Mouse (Mus musculus): ENCODE data around the gene Prom2.

Gene Prom2

DNA sequence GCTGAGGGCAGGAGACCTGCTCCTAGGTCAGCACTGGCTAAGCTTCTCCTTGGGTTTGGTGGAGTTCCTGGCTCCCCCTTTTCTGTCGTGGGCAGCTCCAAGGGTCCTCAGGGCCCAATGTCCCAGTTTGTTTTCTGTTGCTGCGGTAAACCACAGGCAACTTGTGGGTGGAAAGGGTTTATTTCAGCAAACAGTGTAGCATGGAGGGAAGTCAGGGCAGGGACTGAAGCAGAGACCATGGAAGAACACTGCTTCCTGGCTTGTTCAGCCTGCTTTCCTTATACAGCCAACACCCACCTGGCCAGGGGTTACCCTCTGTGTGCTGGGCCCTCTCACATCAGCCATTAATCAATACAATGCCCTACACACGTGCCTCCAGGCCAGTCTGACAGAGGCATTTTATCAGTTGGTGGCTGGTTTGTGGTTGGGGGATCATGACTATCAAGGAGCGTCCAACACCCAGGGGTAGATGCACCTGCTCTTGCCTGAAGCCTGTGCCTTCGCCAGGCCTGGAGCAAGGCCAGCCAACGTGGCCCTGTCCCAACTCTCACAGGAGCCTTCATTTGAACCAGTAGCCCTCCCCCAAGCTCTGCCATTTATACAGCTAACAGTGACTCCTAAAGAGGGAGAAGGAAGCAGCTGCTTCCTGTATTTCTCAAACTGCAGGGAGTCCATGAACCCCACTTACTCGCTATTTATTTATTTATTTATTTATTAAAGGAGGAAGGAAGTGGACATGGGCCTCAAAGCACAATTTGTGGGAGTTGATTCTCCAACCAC is 17.1 kb downstream of the Prom2 start:
- DNase-seq, result no peak

DNA sequence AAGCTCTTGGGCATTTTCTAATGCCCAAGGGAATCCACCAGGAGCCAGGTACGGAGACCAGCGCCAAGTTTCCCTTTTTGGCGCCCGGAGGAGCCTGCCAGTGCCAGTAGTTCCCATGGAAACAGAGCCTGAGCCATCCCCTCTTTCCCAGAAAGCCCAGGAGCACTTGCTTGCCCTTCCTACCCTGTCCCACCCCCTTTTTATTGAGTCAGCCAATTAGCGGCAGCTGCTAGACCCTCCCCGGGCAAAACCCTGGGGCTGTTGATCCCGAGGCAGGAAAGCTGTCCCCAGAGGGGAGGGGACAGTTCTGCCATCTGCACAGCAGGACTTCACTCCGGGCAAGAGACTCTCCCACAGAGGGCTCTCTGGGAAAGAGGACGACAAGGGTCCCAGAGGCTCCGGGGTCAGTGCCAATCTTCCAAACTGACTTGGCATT is 19.2 kb downstream of the Prom2 start, which contains the start of gene Kcnip3:
Gene Kcnip3, minus strand, starts transcription at position 89 of the 436 bp plus-strand sequence.
- DNase-seq, result no peak

DNA sequence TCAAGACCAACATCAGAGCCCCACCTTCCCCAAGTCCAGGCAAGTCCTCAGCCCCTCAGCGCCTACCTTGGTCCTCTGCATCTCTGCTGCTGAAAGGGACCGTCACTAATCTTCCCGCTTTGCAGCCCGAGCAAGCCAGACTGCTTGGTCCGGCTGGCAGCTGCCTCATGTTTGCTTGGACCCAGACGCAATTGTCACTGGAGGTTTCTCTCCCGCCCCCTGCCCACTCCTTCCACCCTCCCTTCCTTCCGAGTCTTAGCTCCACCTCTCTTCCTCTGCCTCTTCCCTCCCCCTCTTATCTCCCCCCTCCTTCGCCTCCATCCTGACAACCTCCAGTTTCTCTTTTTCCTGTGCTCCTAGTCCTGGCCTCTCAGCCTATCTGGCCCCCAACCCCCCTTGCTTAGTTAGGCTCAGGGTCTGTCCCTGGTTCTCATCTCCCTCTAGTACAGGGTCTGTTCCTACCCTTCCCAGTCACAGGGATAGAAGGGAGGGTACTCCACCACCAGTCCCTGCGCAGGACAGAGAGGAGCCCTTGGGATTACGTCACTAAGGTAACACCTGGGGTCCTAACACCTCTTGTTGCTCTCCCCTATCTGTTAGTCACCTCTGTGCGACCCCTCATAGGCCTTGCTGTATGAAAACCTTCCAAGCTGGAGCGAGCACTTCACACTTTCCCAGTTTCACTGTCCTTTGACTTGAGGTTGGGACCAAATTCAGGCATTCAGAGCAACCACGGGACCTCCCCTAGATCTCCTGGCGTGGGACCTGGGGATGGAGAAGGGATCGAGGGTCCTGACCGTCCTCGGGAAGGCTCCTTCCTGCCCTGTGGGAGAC is 19.9 kb downstream of the Prom2 start:
- DNase-seq, result no peak

DNA sequence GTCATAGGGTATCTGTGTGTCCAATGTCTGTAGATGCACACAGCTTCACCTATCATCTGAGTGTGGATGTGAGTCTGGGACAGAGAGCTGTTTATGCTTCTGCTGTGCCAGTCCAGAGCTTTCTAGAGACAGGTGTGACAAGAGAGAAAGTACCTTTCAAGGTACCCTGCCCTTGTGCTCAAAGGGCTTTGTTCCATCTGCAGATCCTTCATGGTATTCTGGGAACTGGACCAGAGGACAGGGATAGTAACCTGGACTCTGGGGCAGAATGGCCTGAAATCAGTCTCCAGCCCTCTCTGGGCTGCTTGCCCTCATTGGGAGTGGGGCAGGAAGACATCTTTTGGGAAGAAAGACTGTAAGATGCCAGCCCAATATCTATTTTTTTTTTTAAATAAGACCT is 21.1 kb downstream of the Prom2 start:
- DNase-seq, result no peak

DNA sequence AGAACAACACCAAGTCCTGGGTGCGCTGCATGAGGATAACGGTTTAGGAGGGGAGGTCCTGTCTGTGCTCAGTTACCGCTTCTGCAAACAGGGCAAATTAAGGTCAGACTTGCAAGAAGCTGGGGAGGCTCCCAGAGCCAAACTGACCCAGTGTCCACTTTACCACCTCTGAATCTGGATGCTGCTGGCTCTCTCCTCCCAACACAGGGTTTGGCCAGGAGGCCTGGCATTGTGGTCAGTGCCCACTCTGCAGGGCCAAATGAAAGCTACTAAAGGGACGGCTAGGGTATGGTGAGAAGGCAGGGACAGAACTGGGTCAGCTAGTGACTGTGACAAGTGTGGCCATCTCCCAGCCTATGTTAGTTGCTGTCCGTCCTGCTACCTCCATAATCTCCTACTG is 22.0 kb downstream of the Prom2 start:
- DNase-seq, result no peak

DNA sequence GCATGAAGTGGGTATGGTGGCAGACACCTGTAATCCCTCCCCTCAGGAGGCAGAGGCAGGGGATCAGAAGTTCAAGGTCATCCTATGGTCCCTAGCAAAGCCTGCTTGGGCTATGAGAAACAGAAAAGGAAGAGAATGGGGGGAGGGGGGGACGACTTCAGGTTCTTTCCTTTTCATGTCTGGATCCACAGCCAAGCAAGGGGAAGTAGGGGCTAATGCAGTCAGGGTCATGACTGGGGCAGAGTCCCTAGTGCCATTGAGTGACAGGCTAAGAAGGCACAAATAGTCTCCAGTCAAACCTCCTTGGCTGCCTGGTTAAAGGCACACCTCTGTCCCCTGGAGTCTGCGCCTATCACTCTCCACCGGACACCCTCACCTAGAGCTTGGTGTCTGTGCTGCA is 22.4 kb downstream of the Prom2 start:
- no peak for DNase-seq

DNA sequence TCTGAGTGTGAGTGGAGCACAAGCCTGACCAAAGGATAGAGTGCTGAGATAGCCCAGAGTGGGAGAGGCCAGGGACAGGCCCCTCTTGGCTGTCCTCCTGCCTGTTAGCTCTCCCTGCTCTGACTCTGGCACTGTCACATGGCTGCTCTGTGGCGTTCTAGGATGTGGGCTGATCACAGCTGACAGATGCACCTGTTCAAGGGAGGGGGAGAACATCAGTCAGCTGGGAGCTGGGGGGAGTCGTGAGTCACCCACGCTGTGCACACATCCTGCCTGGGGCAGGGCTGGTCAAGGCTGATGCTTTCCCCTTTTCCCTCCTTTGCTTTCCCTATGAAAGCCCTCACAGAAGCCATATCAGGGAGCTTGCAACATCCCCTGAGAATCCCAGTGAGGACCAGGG is 23.0 kb downstream of the Prom2 start:
- peak; percentile 76 for DNase-seq

DNA sequence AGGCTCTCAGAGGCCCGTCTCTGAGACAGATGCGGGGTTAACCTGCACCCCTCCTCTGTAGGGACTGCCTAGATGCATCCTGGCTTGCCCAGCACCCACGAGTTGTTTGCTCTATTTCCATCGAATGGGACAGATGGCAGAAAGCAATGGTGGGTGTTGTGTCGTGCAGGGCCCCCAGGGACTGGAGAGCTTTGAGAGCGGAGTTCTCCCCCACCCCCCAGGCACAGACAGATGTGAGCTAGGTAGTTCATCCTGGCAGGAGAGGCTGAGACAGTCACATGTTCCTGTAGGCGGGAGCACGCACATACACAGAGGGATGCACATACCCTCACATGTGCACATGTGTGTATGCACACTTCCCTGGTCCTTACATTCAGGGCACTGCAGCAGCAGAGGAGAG is 24.2 kb downstream of the Prom2 start:
- peak; percentile 26 for DNase-seq

DNA sequence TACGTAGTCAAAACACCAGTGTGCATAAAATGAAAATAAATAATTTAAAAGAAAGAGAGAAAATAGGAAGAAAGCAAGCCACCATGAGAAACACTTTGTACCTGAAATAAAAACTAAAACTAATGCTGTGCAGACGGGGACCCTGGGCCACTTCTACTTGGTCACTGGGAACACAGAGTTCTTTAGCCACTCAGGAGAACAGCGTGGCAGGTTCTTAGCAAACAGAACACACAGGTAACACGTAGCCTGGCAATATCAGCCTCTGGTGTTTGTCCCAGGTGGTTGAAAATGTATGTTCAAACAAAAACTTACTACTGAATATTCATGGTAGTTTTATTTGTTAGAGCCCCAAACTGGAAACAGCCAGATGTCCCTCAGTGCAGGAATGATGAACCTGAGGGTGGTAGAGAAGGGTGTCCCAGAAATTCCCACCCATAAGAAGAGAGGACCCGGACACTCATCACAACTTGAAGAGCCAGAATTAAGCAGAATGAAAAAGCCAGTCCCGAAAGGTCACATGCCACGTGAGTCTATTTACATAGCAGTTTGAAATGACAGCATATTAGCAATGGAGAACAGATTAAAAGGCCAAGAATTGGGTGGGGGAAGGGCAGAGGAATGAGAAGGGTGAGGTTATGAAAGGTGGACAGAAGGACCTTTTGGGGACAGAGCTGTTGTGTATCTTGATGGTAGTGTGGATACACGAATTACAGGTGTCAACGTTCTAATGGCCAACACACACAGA is 26.7 kb downstream of the Prom2 start:
- DNase-seq, result no peak

DNA sequence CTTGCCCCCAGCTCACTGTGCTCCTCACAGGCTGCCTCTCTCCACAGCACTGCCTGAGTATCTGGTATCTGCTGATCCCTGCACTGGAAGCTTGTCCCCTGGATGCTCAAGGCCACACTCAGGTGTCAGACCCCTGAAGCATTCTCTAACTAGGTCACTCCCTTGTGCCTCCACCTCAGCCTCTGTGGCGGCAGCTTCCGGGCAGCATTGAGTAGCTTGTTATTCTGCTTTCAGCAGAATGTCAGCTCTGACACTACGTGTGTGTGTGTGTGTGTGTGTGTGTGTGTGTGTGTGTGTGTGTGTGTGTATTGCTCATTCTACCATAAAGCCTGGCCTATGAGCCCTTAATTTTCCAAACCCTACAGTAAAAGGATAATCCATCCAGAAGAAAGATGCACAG is 28.0 kb downstream of the Prom2 start:
- peak; percentile 41 for DNase-seq

DNA sequence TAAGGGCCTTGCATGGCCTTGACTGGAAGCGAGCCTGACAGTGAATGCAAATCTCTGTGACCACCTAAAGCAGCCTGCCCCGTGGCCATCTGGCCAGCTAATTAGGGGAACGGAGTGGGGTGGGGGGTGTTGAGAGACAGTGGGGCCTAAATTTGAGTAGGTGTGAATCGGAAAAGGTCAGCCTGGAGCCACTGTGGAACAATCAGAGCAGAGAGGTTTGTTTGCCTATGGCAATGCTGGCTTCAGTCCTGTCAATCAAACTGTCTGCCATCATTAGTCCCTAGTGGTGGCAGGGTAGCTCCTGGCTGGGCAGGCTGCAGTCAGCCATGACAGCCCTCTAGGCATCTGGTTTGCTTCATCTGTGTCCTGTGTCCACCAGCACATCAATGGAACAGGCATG is 29.8 kb downstream of the Prom2 start:
- no peak for DNase-seq

DNA sequence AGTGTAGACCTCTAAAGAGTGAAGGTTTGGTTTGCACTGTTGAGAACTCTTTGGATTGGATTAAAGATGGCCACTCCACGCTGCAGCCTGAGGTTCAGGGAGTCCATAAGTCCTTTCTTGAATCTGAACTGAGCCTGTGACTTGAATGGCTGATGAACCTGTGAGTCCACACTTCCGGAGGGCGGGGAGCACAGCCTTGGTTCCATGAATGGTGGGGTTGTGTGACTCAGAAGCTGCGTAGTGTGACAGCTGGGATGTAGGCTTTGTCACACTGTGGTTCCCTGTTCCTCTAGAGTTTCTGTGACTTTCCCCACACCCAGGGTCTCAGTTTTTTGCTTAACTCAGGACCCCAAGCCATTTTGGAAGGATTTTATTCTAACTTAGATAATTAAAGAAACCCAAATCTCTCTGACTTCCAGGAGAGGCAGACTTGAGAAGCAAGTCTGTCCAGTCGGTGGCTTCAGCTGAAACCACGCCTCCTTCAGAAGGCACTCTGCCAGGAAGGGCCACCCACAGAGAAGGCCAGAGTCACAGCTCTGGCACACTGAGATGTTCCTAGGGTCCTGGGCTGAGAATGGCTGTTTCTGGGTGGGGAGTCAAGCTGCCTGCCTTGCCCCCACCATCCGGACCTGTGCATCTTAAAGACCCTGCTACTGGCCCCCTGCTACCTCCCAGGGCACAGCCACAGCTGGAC is 33.2 kb downstream of the Prom2 start:
- DNase-seq, result no peak

DNA sequence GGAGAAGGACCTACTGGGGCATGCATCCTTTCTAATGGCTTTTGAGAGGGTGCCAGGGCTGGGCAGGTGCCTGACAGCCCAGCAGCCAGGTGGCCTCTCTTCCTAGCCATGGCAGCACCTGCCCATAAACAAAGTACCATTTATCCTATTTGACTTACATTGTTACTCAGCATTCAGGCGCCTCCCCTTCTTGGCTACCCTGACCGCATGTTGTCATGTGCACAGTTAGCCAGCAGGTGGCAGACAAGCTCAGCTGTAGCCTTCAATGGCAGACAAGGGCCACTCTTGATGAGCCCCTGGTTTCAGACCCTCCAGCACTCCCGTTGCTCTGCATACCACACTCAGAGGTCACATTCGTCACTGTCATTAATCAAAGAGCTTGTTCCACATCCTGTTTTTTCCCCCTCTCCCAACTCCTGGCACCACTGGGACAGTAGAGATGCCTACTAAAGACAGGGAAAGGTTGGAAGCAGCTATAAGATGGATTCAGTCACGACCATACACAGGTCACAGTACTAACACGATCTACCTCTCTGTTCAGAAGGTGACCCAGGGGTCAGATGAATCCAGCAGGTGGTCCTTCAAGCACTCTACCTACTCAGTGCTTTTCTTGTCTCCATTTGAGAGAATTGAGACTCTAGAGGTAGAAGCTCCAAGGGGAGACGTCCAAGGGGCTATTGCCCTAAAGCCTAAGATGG is 34.0 kb downstream of the Prom2 start:
- peak; percentile 83 for DNase-seq

DNA sequence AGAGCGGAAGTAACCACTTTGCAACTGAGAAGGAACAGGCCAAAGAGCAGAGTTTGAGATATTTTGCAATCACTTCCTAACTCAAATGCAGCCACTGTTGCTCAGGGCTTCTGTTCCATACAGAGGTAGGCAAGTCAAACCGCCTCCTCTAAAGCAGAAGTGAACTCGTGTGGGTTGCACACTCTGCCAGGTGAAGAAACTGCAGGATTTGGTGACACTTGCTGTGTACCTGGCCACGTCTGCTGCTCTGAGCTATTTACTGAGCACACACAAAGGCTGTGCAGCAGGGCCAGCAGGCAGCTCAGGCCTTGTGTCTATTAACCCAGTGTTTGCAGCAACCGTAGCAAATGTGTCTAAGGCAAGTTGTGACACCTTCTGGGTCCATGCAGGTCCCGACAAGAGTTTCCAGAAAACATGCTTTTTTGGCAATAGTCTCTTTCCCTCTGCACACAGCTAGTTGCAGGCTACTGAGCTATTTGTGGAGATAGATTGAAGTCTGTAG is 35.1 kb downstream of the Prom2 start:
- DNase-seq, result no peak

DNA sequence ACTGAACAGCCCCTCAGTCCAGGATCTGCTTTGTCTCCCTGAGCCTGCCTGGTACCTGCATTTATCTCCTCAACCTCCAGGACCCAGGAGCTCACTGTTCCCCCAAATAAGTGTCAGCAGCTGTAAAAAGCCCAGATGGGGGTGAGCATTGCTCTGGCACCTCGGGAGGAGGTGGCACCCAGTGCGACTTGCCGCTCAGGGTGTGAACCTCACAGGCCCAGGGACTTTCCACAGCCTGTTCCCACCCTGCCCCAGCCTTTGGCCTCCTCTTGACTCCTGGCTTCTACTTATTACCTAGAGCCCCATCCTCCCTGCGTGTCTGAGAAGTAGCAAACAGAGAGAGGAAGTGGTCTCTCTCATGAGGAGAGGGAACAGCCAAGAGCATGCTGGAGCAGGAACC is 36.1 kb downstream of the Prom2 start:
- DNase-seq, result no peak

DNA sequence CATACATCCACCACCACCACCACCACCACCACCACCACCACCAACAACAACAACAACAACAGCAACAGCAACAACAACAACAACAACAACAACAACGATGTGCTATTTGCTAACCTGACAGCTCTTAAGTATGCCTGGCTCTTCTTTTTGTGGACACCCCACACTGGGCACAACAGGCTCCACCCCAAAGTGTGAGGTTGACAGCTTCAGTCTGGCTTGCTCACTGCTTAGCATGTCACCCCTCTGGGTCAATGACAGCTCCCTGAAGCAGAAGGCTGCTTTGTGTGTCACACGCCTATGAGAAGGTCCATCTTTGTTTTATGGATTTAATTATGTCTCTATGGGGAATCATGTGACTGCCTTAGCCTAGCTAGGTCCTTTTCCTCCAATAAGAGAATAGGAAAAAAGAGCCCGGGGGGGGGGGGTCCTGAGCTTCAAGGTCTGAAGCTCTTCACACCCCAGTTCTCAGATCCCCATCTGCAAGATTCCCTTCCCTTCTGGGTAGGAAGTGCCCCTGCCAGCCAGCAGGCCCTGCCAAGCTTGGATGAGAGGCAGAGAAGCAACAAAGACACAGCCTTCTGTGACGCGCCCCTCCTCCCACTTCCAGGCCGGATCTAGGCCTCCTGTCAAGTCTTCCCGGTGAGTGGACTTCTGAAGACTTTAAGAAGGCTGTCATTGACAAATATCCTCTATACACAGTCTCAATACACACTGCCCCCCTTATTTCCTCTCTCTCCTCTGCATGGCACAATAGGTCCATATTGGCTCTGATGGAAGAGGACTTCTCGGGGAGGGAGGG is 37.3 kb downstream of the Prom2 start:
- DNase-seq, result no peak

DNA sequence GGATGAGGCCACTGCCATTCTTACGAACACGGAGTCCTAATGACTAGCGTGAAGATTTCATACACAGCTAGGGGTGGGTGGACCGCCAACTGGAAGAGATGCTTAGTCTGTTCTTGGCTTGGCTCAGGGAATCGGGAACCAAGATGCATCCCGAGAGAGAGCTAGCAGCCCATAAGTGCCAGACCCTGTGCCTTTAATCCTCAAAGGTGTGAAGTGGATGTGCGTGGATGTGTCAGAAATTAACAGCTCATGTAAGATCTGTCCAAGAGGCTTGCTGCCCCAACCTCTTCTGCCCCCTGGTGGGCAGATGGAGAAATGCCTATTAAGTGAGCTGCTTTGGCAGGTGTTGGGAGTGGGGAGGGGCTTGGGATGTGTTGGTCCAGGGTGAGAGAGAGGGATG is 40.2 kb downstream of the Prom2 start:
- peak; percentile 63 for DNase-seq

DNA sequence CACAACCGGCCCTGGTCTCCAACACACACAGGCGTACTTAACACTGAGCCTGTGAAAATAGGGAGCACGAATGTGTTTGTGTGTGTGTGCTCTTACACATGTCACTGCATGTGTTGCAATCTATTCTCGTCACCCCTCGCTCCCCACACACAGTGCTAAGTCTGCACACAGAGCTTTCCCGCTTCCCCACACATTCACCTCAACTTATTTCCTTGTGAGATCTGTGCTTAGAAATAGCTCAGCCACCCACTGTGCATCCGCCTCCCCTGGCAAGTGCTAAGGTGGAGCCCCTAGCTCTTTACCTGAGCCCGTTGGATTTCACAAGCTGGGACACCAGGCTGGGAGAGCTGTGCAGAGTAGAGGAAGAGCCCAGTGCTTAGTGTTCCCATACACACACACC is 42.5 kb downstream of the Prom2 start:
- no peak for DNase-seq

DNA sequence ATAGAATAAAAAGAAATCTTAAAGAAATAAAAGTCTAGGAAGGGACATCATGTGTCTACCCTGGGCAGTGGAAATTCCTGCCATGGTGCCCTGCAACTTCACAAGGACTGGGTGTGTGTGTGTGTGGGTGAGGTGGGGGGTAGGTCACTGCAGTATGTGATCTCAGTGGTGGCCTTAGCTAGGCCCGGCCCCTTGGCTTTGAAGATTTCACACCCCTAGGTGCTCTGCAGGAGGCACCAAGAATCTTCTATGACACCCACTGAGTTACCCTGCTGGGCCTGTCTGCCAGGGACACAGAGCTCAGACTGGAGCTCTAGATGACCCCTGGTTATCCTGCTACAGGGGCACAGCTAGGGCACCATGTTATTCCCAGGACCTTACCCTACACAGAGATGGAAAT is 44.9 kb downstream of the Prom2 start:
- DNase-seq, result no peak

DNA sequence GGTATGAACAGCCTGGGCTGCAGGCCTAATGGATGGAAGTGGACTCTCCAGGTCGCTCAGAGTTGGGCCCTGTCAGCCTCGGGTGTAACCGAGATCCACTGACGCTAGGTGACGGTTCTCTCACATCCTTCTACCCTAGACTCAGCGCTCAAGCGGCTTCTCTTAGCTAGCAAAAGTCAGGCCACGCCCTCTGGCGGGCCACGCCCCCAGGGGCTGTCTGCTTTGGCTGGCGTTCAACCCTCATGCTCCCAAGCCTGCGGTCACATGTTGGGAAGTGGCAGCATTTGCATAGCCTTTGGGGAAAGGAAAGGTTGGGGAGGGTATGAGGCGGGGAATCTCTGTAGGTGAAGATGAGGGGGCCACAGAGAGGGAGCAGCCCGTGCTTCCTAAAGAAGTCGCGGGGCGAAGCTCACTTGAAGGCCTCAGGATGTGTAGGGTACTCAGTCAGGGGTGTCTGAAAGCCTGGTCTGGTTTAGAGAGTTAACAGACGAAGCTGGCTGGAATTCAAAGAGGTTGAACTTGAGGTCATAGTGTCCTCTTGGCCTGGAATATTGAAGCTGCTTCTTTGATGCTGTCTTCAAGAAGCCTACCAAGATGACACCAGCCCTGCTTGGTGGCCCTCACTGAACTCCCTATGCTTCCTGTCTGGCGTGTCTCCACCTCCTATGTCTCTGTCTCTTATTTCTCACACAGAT is 56.6 kb downstream of the Prom2 start:
- peak; percentile 59 for DNase-seq

DNA sequence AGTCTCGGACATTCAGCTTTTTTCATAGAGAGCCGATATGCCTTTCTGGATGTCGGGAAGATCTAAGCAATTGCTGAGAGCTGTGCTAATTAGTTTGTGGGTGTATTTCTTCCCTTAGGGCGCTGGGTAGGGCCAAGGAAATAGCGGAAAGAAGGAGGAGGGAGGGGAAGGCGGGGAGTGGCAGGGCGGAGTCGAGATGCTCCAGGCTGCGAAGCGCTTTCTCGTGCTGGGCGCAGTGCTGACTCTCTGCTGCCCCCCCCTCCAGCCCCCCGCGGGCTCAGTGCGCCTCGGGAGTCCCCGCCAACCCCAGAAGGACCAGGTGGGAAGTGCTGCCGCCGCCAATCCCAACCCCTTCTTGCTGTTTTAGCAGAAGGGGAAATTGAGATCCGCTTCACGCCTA is 58.3 kb downstream of the Prom2 start:
- DNase-seq, result no peak

All from thymus, postnatal 14 days (tissue).